Mouse (Mus musculus) liver, postnatal 0 days (tissue): ENCODE measurements around the gene Tdo2. TPM values are rescaled to one million over a fixed set of nuclear protein-coding genes. Genes with fewer than 3 reads are reported as not detected.

Experiments
- ATAC-seq: fragments of 200-750 bp; cut with Nextera tagmentation; 2 replicates; pipeline ENCODE4 v1.8.0; 2017; ENCODE audit warnings: mild to moderate bottlenecking, moderate library complexity
- DNase-seq: peaks from one replicate; pipeline ENCODE4 v3.0.0-alpha.2; 2016
- H3K27ac ChIP-seq: fragments of 300-500 bp; sonication (generic); 2 replicates; pipeline ENCODE4 v1.5.1; 2014; ENCODE audit warnings: antibody characterized with exemption, moderate library complexity, mild to moderate bottlenecking, low read depth
- H3K27me3 ChIP-seq: fragments of 300-500 bp; sonication (generic); 2 replicates; pipeline ENCODE4 v1.6.1; 2014; ENCODE audit warnings: low read length, control low read depth, mixed read lengths; ENCODE audit not compliant: insufficient read depth
- H3K36me3 ChIP-seq: fragments of 300-500 bp; sonication (generic); replicated peaks from 2 replicates; pipeline ENCODE4 v1.6.1; 2014; ENCODE audit warnings: mild to moderate bottlenecking, control low read depth, low read length, moderate library complexity, mixed read lengths; ENCODE audit not compliant: insufficient read depth
- H3K4me1 ChIP-seq: fragments of 300-500 bp; sonication (generic); 2 replicates; pipeline ENCODE4 v1.6.1; 2014; ENCODE audit warnings: antibody characterized with exemption, mild to moderate bottlenecking, control low read depth; ENCODE audit not compliant: insufficient read depth
- H3K4me2 ChIP-seq: fragments of 300-500 bp; sonication (generic); 2 replicates; pipeline ENCODE4 v1.6.1; 2014; ENCODE audit warnings: low read depth, mild to moderate bottlenecking, low read length, moderate library complexity, mixed read lengths
- H3K4me3 ChIP-seq: fragments of 300-500 bp; sonication (generic); 2 replicates; pipeline ENCODE4 v1.5.1; 2014; ENCODE audit warnings: low read depth, low read length
- H3K9ac ChIP-seq: fragments of 300-500 bp; sonication (generic); replicated peaks from 2 replicates; pipeline ENCODE4 v1.6.1; 2014; ENCODE audit warnings: mild to moderate bottlenecking, moderate library complexity
- H3K9me3 ChIP-seq: fragments of 300-500 bp; sonication (generic); 2 replicates; pipeline ENCODE4 v1.6.1; 2016; ENCODE audit warnings: mild to moderate bottlenecking, control low read depth, low read length, mixed read lengths
- CTCF ChIP-seq: sonication (generic); IDR thresholded peaks from 2 replicates; pipeline ENCODE4 v1.5.1; 2016; ENCODE audit warnings: antibody characterized with exemption, low read depth
- EP300 ChIP-seq: IDR thresholded peaks from 2 replicates; pipeline ENCODE4 v1.6.1; 2016; ENCODE audit warnings: antibody characterized with exemption, low read depth, mild to moderate bottlenecking
- WGBS: fragments of 180-500 bp; shearing (Covaris S2); extraction: QIAGEN DNeasy Blood & Tissue Kit; methylation state at CpG from one replicate; pipeline ENCODE4 v1.1.7; 2014; ENCODE audit not compliant: insufficient replicate concordance; 5-methylcytosine and 5-hydroxymethylcytosine counted together
- polyA plus RNA-seq: library from polyadenylated mRNA; unstranded; fragments of >200 nt; fragmentation: Nextera tagmentation; extraction: Ambion mirVana; gene quantifications from 2 replicates; pipeline ENCODE4 v1.2.1, GENCODE M21; 2015

Gene Tdo2
- polyA plus RNA-seq, 1 experiment from 2014 or later, result 8.6 TPM

- H3K4me2 ChIP-seq, result no peak overlapping the region
- no peaks in the 10 kb centered on the region for H3K9me3 ChIP-seq
- ATAC-seq, result no peak
- TF ChIP-seq CTCF, result no peak
- no peak for TF ChIP-seq EP300
- no peaks in the 10 kb centered on the region for H3K4me1 ChIP-seq
- WGBS, result 22% methylated on average over 4 of the region's 4 CpGs
- no peaks in the 10 kb centered on the region for H3K36me3 ChIP-seq
- DNase-seq, result no peak
- H3K27ac ChIP-seq, result peak overlapping the region; percentile 48; the same call in 1 of the 2 replicates
- H3K4me3 ChIP-seq, result no peak overlapping the region
- H3K27me3 ChIP-seq, result no peaks in the 10 kb centered on the region
- H3K9ac ChIP-seq, result no peak overlapping the region
Measured at GRCm38 (mm10) chr3:81995371-81995770, 19.4 kb upstream of the Tdo2 start.

GRCm38 (mm10) chr3:81990531-81990930 is 14.5 kb upstream of the Tdo2 start:
- Histone ChIP-seq H3K9me3 (no peaks in the 10 kb centered on the region), H3K9ac (no peak overlapping the region), H3K27me3 (no peaks in the 10 kb centered on the region), H3K4me1 (peaks cover 7% of the 10 kb centered on the region), H3K4me2 (no peak overlapping the region), H3K4me3 (no peak overlapping the region), H3K27ac (peak overlapping the region; percentile 69), H3K36me3 (no peaks in the 10 kb centered on the region)
- WGBS, result 46% methylated on average over 3 of the region's 3 CpGs
- no peak for TF ChIP-seq CTCF
- TF ChIP-seq EP300, result peak; percentile 95
- DNase-seq (peak; percentile 47), ATAC-seq (peak; percentile 96)

GRCm38 (mm10) chr3:81989692-81990141 is 13.7 kb upstream of the Tdo2 start:
- no peak for ATAC-seq
- WGBS, result 6% methylated on average over 2 of the region's 2 CpGs
- no peak overlapping the region for H3K4me2 ChIP-seq

GRCm38 (mm10) chr3:81987628-81988027 is 11.6 kb upstream of the Tdo2 start:
- WGBS, result 74% methylated on average over 3 of the region's 3 CpGs
- Histone ChIP-seq H3K4me3 (no peak overlapping the region), H3K27ac (0 out of 2 replicates have a peak overlapping the region, but pooled peaks have one; percentile 18), H3K36me3 (no peaks in the 10 kb centered on the region), H3K27me3 (no peaks in the 10 kb centered on the region), H3K9me3 (no peaks in the 10 kb centered on the region), H3K9ac (no peak overlapping the region), H3K4me1 (peaks cover 7% of the 10 kb centered on the region), H3K4me2 (no peak overlapping the region)
- no peak for ATAC-seq
- TF ChIP-seq EP300 (peak; percentile 61; the same call in 1 of the 2 replicates), CTCF (no peak)
- no peak for DNase-seq

More at GRCm38 (mm10) chr3:81989692-81990141, 13.7 kb upstream of the Tdo2 start:
- H3K4me3 ChIP-seq, result no peak overlapping the region
- H3K27ac ChIP-seq, result peak overlapping the region; percentile 80
- peaks cover 7% of the 10 kb centered on the region for H3K4me1 ChIP-seq
- no peak overlapping the region for H3K9ac ChIP-seq
- H3K9me3 ChIP-seq, result no peaks in the 10 kb centered on the region
- TF ChIP-seq EP300, result no peak
- no peak for TF ChIP-seq CTCF
- H3K36me3 ChIP-seq, result no peaks in the 10 kb centered on the region
- H3K27me3 ChIP-seq, result no peaks in the 10 kb centered on the region
- DNase-seq, result peak; percentile 14

GRCm38 (mm10) chr3:81986103-81986502 is 10.1 kb upstream of the Tdo2 start:
- Histone ChIP-seq H3K36me3 (no peaks in the 10 kb centered on the region), H3K4me1 (peaks cover 7% of the 10 kb centered on the region), H3K9ac (no peak overlapping the region), H3K4me3 (no peak overlapping the region), H3K27ac (no peak overlapping the region), H3K27me3 (no peaks in the 10 kb centered on the region), H3K9me3 (no peaks in the 10 kb centered on the region), H3K4me2 (no peak overlapping the region)
- DNase-seq (no peak), ATAC-seq (no peak)
- 68% methylated on average over 2 of the region's 2 CpGs for WGBS
- no peak for TF ChIP-seq EP300
- no peak for TF ChIP-seq CTCF

GRCm38 (mm10) chr3:81985100-81985499 is 9.1 kb upstream of the Tdo2 start:
- no peak for TF ChIP-seq CTCF
- no peak for TF ChIP-seq EP300

More at GRCm38 (mm10) chr3:81985100-81985499, 9.1 kb upstream of the Tdo2 start:
- ATAC-seq (no peak), DNase-seq (no peak)
- H3K4me2 ChIP-seq, result no peak overlapping the region
- H3K27me3 ChIP-seq, result no peaks in the 10 kb centered on the region
- H3K36me3 ChIP-seq, result no peaks in the 10 kb centered on the region
- no peaks in the 10 kb centered on the region for H3K9me3 ChIP-seq
- no peak overlapping the region for H3K9ac ChIP-seq
- WGBS, result 50% methylated on average over 1 of the region's 1 CpGs
- H3K4me3 ChIP-seq, result no peak overlapping the region
- no peak overlapping the region for H3K27ac ChIP-seq
- peaks cover 7% of the 10 kb centered on the region for H3K4me1 ChIP-seq
